Mouse (Mus musculus): ENCODE measurements around the gene Rrp9. TPM values are rescaled to one million over a fixed set of nuclear protein-coding genes. Genes with fewer than 3 reads are reported as not detected.

The Rrp9 gene
- total RNA-seq (2021), result 10 to 100 TPM; 35.0 to 38.1 TPM

DNA sequence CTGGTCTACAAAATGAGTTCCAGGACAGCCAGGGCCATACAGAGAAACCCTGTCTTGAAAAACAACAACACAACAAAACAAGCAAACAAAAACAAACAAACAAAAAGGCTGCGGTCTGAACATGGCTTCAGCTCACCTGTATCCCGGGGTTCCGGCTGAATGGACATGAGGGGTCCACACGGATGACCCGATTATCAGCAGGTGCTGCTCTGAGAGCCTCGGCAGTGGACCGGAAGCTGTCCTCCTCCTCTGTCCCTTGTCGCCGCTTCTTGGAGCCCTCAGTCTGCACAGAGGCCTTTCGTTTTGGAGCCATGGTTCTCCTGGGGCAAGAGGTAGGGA, at the start of gene Rrp9:
Gene Rrp9, plus strand, starts transcription at position 301 of the 339 bp plus-strand sequence.
- no peak for DNase-seq

- DNase-seq, result no peak
These were observed 47.0 kb upstream of the Rrp9 start for GRCm38 (mm10) chr9:106428719-106429220.

- peak; percentile 94 to 95 for DNase-seq
These were observed 46.3 kb upstream of the Rrp9 start, which contains the start of gene Rpl29 for GRCm38 (mm10) chr9:106429221-106430014. Rpl29 (plus strand) TSS chr9:106429454.

DNA sequence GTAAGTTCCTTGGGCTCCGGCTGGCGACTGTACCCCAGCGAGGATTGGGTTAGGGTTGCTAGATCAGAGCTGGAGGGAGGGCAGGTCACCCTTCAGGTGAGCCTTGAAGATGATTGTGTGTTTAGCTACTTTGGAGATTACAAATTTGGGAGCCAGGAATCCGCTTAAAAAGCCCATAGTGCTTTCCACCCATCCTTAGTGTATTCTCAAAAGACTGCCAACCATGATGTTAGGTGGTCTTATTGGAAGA, 45.8 kb upstream of the Rrp9 start:
- DNase-seq, result no peak

DNA sequence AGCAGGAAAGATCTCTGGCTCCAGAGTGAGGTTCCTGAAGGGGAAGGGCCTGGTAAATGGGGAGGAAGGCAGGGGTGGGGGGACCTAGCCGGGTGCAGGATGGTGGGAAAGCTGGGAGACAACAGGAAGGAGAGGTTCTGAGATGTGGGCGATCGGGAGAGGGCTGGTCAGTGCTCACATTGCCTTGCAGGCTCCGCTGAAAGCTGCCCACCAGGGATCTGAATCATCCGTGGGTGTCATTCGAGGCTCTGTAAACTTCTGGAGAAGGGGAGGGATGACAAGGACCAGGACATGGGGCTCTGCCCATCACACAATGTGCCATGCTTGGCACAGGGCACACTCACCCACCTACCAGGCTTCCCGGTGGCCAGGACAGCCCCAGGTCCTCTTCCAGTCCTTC, 42.4 kb upstream of the Rrp9 start:
- no peak for DNase-seq

GRCm38 (mm10) chr9:106436566-106436965, 39.2 kb upstream of the Rrp9 start:
- DNase-seq, result no peak

GRCm38 (mm10) chr9:106442680-106443079, 33.1 kb upstream of the Rrp9 start:
- no peak for DNase-seq

DNA sequence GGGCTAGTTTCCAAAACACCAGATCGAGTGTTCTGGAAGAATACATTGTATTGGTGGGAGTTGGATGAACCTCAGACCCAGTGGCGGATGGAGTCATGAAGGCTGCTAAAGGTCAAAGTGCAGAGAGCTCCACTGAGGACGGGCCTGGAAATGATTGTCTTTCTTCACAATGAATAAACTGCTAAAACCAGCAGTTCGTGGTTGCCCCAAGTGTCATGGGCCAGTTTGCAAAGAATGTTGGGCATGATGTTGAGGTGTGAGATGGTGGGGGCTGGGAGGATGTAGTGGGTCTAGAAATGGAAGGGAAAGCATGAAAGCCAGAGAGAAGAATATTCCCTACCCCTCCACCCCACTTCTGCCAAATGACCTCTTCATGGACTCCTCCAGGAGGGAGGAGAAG, 30.9 kb upstream of the Rrp9 start:
- no peak for DNase-seq

- peak; percentile 92 to 93 for DNase-seq
These were observed 28.4 kb upstream of the Rrp9 start, which contains the start of the genes Abhd14b and Abhd14a for GRCm38 (mm10) chr9:106447348-106447747. Abhd14b (plus strand) TSS chr9:106447459. Abhd14a (minus strand) TSS chr9:106447678.

- DNase-seq, result no peak
These were observed 27.8 kb upstream of the Rrp9 start for GRCm38 (mm10) chr9:106447951-106448350.

- DNase-seq, result peak; percentile 72 to 75
These were observed 27.2 kb upstream of the Rrp9 start for GRCm38 (mm10) chr9:106448498-106449031.

GRCm38 (mm10) chr9:106449947-106450346, 25.8 kb upstream of the Rrp9 start:
- no peak for DNase-seq

GRCm38 (mm10) chr9:106450661-106451060, 25.1 kb upstream of the Rrp9 start:
- no peak for DNase-seq

- DNase-seq, result no peak
These were observed 24.5 kb upstream of the Rrp9 start for GRCm38 (mm10) chr9:106451298-106451697.

DNA sequence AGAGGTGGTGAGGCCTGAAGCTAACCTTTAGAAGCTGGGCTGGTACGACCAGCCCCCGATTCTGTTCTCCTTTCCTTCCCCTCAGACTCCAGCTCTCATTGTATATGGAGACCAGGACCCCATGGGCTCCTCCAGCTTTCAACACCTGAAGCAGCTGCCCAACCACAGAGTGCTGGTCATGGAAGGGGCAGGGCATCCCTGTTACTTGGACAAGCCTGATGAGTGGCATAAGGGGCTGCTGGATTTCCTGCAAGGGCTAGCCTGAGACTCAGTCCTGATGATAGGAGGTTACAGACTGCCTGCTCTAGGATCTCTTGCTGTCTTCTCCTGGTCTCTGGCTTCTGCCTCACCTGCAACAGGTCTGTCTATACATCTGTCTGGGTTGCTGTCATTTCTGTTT, 23.9 kb upstream of the Rrp9 start:
- DNase-seq, result no peak

GRCm38 (mm10) chr9:106452351-106452750, 23.4 kb upstream of the Rrp9 start:
- DNase-seq, result no peak

DNA sequence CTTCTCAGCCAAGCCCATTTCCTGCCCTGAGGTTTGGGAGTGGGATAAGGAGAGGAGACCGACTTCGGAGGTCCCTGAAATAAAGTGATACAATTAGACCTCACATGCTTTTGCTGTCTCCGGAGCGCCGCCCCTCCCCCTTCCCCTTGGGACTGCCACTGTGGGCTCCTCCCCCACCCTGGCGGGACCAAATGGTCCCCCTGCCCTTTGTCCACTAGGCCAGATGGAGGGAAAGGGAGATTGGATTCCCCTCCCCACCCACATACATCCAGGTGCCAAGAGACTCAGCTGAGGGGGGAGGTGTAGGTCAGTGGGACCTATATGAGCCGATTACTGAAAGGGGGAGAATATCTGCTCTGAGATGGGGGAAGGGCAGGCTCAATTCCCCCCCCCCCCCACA, 22.9 kb upstream of the Rrp9 start:
- no peak for DNase-seq

- peak; percentile 53 to 60 for DNase-seq
These were observed 22.3 kb upstream of the Rrp9 start, which contains the start of gene Pcbp4 for GRCm38 (mm10) chr9:106453271-106454070. Pcbp4 (plus strand) TSS chr9:106453291.

GRCm38 (mm10) chr9:106454071-106454761, 21.5 kb upstream of the Rrp9 start:
- no peak for DNase-seq

DNA sequence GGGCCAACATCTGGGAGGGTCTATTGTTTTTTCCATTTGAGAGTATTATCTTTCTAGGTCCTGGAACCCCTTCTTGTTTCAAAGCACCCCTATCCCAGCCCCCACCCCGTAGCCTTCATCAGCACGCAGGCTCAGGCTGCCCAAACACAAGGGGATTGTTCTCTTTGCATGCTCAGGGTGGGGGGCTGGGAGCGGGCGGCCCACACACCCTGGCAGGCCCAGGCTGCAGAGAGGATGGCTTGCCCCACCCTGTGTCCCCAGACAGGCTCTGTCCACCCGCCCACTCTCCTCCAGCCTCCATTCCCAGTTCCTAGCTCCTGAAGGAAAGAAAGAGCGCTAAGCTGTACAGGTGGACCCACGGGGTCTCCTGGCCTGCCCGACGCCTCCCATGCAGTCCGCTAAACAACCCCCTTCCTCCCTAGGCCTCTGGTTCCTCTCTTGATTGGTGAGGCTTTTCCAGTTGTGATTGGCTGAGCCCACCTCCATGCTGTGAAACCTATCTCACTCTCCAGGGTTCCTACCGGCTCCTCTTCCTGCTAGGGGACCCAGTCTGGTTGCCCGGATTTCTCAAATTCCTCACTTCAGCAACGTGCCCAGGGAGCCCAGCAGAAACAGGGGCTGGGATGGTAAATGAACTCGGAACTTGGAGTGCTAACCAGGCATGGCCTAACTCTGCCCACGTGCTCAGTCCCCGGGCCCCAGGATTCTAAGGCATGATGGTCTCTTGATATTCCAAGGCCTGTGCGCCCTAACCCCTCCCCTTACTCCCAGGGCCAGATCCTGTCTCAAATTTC, 20.7 kb upstream of the Rrp9 start:
- peak in 1 of 2 experiments; percentile 49 for DNase-seq

- DNase-seq, result no peak
These were observed 19.2 kb upstream of the Rrp9 start for GRCm38 (mm10) chr9:106456325-106457162.
